Mouse (Mus musculus): ENCODE results near the gene Rps6kb1.

DNA sequence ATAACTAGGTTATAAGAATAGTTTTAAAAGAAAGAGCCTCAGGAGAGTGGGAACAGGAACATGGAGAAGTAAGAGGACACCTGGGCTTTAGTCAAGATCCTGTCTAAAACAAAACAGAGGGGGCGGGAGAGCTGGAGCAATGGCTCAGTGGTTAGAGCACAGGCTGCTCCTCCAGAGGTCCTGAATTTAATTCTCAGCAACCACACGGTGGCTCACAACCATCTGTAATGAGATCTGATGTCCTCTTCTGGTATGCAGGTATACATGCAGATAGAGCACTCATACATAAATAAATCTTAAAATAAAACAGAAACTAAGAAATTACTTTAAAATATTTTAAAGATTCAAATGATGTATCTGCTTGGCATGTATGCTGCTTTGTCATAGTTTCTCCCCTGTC is 28.0 kb upstream of the Rps6kb1 start:
- no peak for TF ChIP-seq POLR2A (IDR thresholded peaks at IDR 0.05; ENCODE audit: low read depth, low read length)
- TF ChIP-seq CTCF (IDR thresholded peaks at IDR 0.05; ENCODE audit: extremely low read depth, insufficient read length, insufficient replicate concordance, low read depth, low read length): no peak

All from small intestine, adult 2 months (tissue).